Mouse (Mus musculus) layer of hippocampus, adult 9-10 months (tissue): ENCODE results near the gene Pgm1.

Experiments
- DNase-seq: peaks from one replicate; pipeline ENCODE4 v3.0.0; 2022; ENCODE audit warnings: low spot score

The Pgm1 gene

GRCm38 (mm10) chr4:100011563-100011962 is 82.3 kb downstream of the Pgm1 start:
- no peak for DNase-seq

- no peak for DNase-seq
Measured at GRCm38 (mm10) chr4:100012361-100013035, 83.3 kb downstream of the Pgm1 start.

GRCm38 (mm10) chr4:100027773-100028172 is 98.6 kb downstream of the Pgm1 start:
- DNase-seq = no peak

- DNase-seq = peak; percentile 68
Measured at GRCm38 (mm10) chr4:100028641-100029040, 99.4 kb downstream of the Pgm1 start.

GRCm38 (mm10) chr4:100031270-100031669 is 102.1 kb downstream of the Pgm1 start:
- DNase-seq = no peak

GRCm38 (mm10) chr4:100032608-100033007 is 103.4 kb downstream of the Pgm1 start:
- DNase-seq = no peak

GRCm38 (mm10) chr4:100033944-100034343 is 104.7 kb downstream of the Pgm1 start:
- no peak for DNase-seq

GRCm38 (mm10) chr4:100034971-100035370 is 105.8 kb downstream of the Pgm1 start:
- DNase-seq = no peak

GRCm38 (mm10) chr4:100035919-100036554 is 106.8 kb downstream of the Pgm1 start:
- no peak for DNase-seq
